Mouse (Mus musculus): ENCODE data around the gene Ubxn11. TPM values are rescaled to one million over a fixed set of nuclear protein-coding genes. Genes with fewer than 3 reads are reported as not detected.
"Not testable (repeated sequence)": the region's sequence is repeated elsewhere in the genome, so short reads cannot be mapped to it uniquely, and the experiment has no call there.

The Ubxn11 gene
- polyA plus RNA-seq, 1 experiment from 2014 or later, result 4.7 TPM

DNA sequence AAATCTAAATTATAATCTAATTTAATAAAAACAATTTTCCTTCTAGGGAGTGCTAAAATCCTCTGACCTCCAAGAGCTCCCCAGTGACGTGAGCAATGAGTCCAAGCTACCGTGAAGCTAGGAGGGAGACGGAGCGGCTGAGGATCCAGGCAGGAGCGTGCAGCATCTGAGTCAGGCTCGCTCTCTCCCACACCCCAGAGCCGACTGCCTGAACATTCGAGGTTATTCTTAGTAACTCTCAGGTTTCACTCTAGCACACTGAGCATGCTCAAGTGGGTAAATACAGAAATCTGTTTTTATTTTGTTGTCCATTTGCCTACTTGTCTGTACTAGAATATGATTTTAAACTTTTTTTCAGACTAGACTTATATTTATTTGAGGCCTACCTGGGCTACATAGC lies 54.4 kb downstream of the Ubxn11 start:
- 81% methylated on average over 8 of the region's 8 CpGs for WGBS
- no peak for DNase-seq (ENCODE audit: low spot score)
- Histone ChIP-seq H3K4me1 (ENCODE audit: control insufficient read depth, insufficient read depth, low read length) (no peaks in the 10 kb centered on the region), H3K9me3 (ENCODE audit: control insufficient read depth, low read length) (no peaks in the 10 kb centered on the region), H3K36me3 (ENCODE audit: control insufficient read depth, insufficient read depth, low read length) (peaks cover 2% of the 10 kb centered on the region; the same call in 1 of the 2 replicates), H3K9ac (ENCODE audit: low read length) (no peak overlapping the region), H3K4me3 (ENCODE audit: low read depth, low read length) (no peak overlapping the region), H3K4me2 (ENCODE audit: low read depth) (no peak overlapping the region), H3K27me3 (ENCODE audit: control insufficient read depth, insufficient read depth, low read length) (no peaks in the 10 kb centered on the region), H3K27ac (ENCODE audit: low read depth, low read length) (no peak overlapping the region)
- no peak for ATAC-seq (ENCODE audit: insufficient read depth, low FRiP score, low TSS enrichment)

DNA sequence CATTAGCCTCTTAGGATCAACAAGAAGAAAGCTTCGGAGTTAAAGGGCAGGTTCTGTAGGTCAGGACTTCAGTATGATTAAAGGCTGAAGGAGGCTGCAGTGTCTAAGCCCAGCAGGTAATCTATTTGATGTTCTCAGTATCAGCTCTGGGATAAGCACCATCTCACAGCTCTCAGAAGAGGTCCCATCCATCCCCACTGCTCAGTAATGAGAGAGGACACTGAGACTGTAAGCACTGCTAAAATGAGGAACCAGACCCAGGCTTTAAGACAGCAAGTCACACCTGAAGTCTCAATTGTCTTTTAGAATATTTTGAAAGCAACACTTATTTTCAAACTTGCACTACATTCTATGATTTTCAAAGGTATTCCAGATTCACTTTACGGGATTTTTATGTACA lies 55.2 kb downstream of the Ubxn11 start:
- Histone ChIP-seq H3K27me3 (ENCODE audit: control insufficient read depth, insufficient read depth, low read length) (no peaks in the 10 kb centered on the region), H3K9me3 (ENCODE audit: control insufficient read depth, low read length) (no peaks in the 10 kb centered on the region), H3K9ac (ENCODE audit: low read length) (no peak overlapping the region), H3K4me3 (ENCODE audit: low read depth, low read length) (no peak overlapping the region), H3K4me1 (ENCODE audit: control insufficient read depth, insufficient read depth, low read length) (no peaks in the 10 kb centered on the region), H3K27ac (ENCODE audit: low read depth, low read length) (no peak overlapping the region), H3K4me2 (ENCODE audit: low read depth) (no peak overlapping the region), H3K36me3 (ENCODE audit: control insufficient read depth, insufficient read depth, low read length) (peaks cover 2% of the 10 kb centered on the region; the same call in 1 of the 2 replicates)
- ATAC-seq (ENCODE audit: insufficient read depth, low FRiP score, low TSS enrichment) (no peak), DNase-seq (ENCODE audit: low spot score) (no peak)
- WGBS, result 85% methylated on average over 2 of the region's 2 CpGs

DNA sequence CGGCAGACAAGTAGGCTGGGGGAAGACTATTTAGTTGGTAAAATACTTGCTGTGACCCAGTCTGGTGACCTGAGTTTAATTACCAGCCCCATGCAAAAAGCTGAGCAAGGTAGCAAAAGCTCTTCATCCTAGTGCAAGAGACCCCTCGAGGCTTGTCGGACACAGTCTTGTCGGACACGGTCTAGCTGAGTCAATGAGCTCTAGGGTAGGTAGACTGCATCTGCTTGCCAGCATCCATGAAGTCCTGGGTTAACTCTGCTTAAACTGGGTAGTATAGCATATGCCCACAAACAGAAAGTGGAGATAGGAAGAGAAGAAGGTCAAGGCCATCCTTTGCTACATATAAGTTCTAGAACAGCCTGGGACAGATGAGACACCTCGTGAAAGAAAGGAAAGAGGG lies 56.4 kb downstream of the Ubxn11 start:
- DNase-seq (ENCODE audit: low spot score), result no peak
- WGBS, result 90% methylated on average over 6 of the region's 6 CpGs
- Histone ChIP-seq H3K4me2 (ENCODE audit: low read depth) (no peak overlapping the region), H3K27me3 (ENCODE audit: control insufficient read depth, insufficient read depth, low read length) (no peaks in the 10 kb centered on the region), H3K4me3 (ENCODE audit: low read depth, low read length) (no peak overlapping the region), H3K36me3 (ENCODE audit: control insufficient read depth, insufficient read depth, low read length) (peaks cover 2% of the 10 kb centered on the region; the same call in 1 of the 2 replicates), H3K4me1 (ENCODE audit: control insufficient read depth, insufficient read depth, low read length) (no peaks in the 10 kb centered on the region), H3K9ac (ENCODE audit: low read length) (no peak overlapping the region), H3K27ac (ENCODE audit: low read depth, low read length) (no peak overlapping the region), H3K9me3 (ENCODE audit: control insufficient read depth, low read length) (no peaks in the 10 kb centered on the region)
- ATAC-seq (ENCODE audit: insufficient read depth, low FRiP score, low TSS enrichment), result no peak

DNA sequence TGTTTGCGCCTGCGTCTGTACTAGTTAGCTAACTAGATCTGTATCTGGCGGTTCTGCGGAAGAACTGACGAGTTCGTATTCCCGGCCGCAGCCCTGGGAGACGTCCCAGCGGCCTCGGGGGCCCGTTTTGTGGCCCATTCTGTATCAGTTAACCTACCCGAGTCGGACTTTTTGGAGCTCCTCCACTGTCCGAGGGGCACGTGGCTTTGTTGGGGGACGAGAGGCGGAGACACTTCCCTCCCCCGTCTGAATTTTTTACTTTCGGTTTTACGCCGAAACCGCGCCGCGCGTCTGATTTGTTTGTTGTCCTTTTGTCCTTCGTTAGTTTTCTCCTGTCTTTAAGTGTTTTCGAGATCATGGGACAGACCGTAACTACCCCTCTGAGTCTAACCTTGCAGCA lies 57.7 kb downstream of the Ubxn11 start:
- H3K27ac ChIP-seq (ENCODE audit: low read depth, low read length); H3K9me3 ChIP-seq (ENCODE audit: control insufficient read depth, low read length); H3K27me3 ChIP-seq (ENCODE audit: control insufficient read depth, insufficient read depth, low read length); ATAC-seq (ENCODE audit: insufficient read depth, low FRiP score, low TSS enrichment); H3K4me1 ChIP-seq (ENCODE audit: control insufficient read depth, insufficient read depth, low read length); H3K36me3 ChIP-seq (ENCODE audit: control insufficient read depth, insufficient read depth, low read length): not testable (repeated sequence)
- WGBS, result 5% methylated on average over 30 of the region's 30 CpGs
- Histone ChIP-seq H3K4me2 (ENCODE audit: low read depth) (peak overlapping the region; percentile 53), H3K9ac (ENCODE audit: low read length) (peak overlapping the region; percentile 24; the same call in 1 of the 2 replicates), H3K4me3 (ENCODE audit: low read depth, low read length) (peak overlapping the region; percentile 40)
- peak; percentile 44 for DNase-seq (ENCODE audit: low spot score)

DNA sequence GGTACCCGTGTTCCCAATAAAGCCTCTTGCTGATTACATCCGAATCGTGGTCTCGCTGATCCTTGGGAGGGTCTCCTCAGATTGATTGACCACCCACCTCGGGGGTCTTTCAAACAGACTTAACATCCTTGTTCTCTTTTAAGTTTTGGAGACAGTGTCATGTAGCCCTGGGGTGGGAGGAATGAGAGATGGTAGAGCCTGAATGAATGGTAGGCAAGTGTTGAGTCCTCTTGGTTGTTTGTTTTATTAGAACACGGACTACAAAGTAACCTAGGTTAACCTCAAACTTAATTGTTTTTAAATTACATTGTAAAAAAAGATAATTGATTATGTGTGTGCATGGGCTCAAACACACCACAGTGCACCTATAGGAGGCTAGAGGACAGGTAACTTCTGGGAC lies 62.2 kb downstream of the Ubxn11 start:
- Histone ChIP-seq H3K36me3 (ENCODE audit: control insufficient read depth, insufficient read depth, low read length) (0 out of 2 replicates have a peak, but pooled peaks cover 2% of the 10 kb centered on the region), H3K9me3 (ENCODE audit: control insufficient read depth, low read length) (no peaks in the 10 kb centered on the region), H3K4me1 (ENCODE audit: control insufficient read depth, insufficient read depth, low read length) (no peaks in the 10 kb centered on the region), H3K27ac (ENCODE audit: low read depth, low read length) (no peak overlapping the region), H3K27me3 (ENCODE audit: control insufficient read depth, insufficient read depth, low read length) (no peaks in the 10 kb centered on the region), H3K4me3 (ENCODE audit: low read depth, low read length) (no peak overlapping the region), H3K4me2 (ENCODE audit: low read depth) (no peak overlapping the region), H3K9ac (ENCODE audit: low read length) (no peak overlapping the region)
- ATAC-seq (ENCODE audit: insufficient read depth, low FRiP score, low TSS enrichment) (no peak), DNase-seq (ENCODE audit: low spot score) (no peak)
- 94% methylated on average over 5 of the region's 6 CpGs for WGBS

DNA sequence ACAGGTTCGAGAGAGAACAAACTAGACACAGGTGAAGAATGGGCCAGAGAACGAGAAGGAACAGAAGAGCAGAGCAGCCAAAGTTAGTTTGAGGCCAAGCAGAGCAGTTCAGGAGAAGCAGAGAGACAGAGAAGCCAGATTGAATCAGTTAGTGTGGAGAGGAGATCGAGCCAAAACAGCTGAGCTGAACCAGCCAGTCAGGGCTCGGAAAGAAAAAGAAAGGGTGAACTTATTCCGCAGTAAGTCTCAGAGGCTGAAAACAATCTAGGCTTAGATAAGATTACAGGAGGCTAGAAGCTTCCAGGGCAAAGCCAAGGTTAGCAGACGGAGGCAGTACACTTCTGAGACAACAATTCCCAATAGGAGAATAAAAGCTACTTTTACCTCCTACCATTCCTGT lies 62.7 kb downstream of the Ubxn11 start:
- DNase-seq (ENCODE audit: low spot score) (no peak), ATAC-seq (ENCODE audit: insufficient read depth, low FRiP score, low TSS enrichment) (no peak)
- WGBS, result 89% methylated on average over 6 of the region's 6 CpGs
- H3K4me1 ChIP-seq (ENCODE audit: control insufficient read depth, insufficient read depth, low read length), result no peaks in the 10 kb centered on the region
- H3K27ac ChIP-seq (ENCODE audit: low read depth, low read length), result no peak overlapping the region
- H3K9ac ChIP-seq (ENCODE audit: low read length), result no peak overlapping the region
- H3K9me3 ChIP-seq (ENCODE audit: control insufficient read depth, low read length), result no peaks in the 10 kb centered on the region
- H3K4me3 ChIP-seq (ENCODE audit: low read depth, low read length), result no peak overlapping the region
- no peak overlapping the region for H3K4me2 ChIP-seq (ENCODE audit: low read depth)
- no peaks in the 10 kb centered on the region for H3K27me3 ChIP-seq (ENCODE audit: control insufficient read depth, insufficient read depth, low read length)
- 0 out of 2 replicates have a peak, but pooled peaks cover 2% of the 10 kb centered on the region for H3K36me3 ChIP-seq (ENCODE audit: control insufficient read depth, insufficient read depth, low read length)

DNA sequence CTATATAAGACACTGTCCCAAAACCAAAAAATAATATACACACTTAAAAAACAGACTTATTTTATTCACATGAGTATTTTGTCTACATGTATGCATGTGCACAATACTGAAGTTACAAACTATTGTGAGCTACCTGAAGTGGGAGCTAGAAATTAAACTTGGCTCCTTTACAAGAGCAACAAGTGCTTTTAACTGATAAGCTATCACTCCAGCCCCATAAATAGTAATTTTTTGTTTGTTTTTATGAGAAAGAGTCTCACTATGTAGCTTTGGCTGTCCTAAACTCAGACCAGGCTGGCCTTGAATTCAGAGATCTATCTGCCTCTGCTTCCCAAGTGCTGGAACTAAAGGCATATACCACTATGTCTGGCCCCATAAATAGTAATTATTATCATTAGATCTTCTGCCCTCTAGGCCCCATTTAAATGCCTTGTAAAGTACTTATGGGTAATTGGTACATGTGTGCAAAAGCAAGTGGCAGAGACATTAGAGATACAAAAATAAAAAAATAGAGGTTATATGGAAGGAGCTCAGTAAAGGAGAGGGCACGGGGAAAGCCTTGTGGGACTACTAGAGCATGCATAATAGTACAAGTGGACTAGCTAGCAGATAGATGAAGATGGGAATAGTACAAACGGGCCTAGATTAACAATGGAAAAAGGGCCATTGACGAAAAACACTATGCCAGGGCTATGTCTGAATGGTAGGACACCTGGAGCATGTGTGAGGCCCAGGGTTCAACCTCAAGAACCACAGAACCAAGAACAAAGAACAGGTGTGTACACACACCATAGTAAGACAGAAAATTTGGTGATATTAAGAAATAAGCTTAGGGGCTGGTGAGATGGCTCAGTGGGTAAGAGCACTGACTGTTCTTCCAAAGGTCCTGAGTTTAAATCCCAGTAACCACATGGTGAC lies 63.4 kb downstream of the Ubxn11 start:
- Histone ChIP-seq H3K9ac (ENCODE audit: low read length) (no peak overlapping the region), H3K36me3 (ENCODE audit: control insufficient read depth, insufficient read depth, low read length) (0 out of 2 replicates have a peak, but pooled peaks cover 2% of the 10 kb centered on the region), H3K4me3 (ENCODE audit: low read depth, low read length) (no peak overlapping the region), H3K27me3 (ENCODE audit: control insufficient read depth, insufficient read depth, low read length) (no peaks in the 10 kb centered on the region), H3K27ac (ENCODE audit: low read depth, low read length) (no peak overlapping the region), H3K9me3 (ENCODE audit: control insufficient read depth, low read length) (no peaks in the 10 kb centered on the region), H3K4me2 (ENCODE audit: low read depth) (no peak overlapping the region), H3K4me1 (ENCODE audit: control insufficient read depth, insufficient read depth, low read length) (no peaks in the 10 kb centered on the region)
- ATAC-seq (ENCODE audit: insufficient read depth, low FRiP score, low TSS enrichment), result no peak
- no peak for DNase-seq (ENCODE audit: low spot score)
- WGBS, result 93% methylated on average over 3 of the region's 3 CpGs

DNA sequence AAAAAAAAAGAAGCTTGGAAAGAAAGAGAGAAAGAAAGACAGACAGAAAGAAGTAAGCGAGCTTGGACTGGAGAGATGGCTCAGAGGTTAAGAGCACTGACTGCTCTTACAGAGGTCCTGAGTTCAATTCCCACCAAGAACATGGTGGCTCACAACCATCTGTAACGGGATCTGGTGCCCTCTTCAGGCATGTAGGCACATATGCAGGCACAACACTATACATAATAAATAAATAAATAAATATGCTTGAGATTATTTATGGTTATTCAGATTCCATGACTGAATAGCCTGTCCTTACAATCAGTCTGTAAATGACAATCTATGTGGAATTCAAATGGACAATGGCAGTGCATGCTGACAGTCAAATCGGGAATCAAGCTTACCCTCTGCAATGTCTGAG lies 64.5 kb downstream of the Ubxn11 start:
- no peak overlapping the region for H3K4me2 ChIP-seq (ENCODE audit: low read depth)
- ATAC-seq (ENCODE audit: insufficient read depth, low FRiP score, low TSS enrichment) (no peak), DNase-seq (ENCODE audit: low spot score) (no peak)
- 0 out of 2 replicates have a peak, but pooled peaks cover 2% of the 10 kb centered on the region for H3K36me3 ChIP-seq (ENCODE audit: control insufficient read depth, insufficient read depth, low read length)
- 93% methylated on average over 3 of the region's 3 CpGs for WGBS
- H3K27ac ChIP-seq (ENCODE audit: low read depth, low read length), result no peak overlapping the region
- no peak overlapping the region for H3K9ac ChIP-seq (ENCODE audit: low read length)
- no peaks in the 10 kb centered on the region for H3K4me1 ChIP-seq (ENCODE audit: control insufficient read depth, insufficient read depth, low read length)
- H3K4me3 ChIP-seq (ENCODE audit: low read depth, low read length), result no peak overlapping the region
- H3K9me3 ChIP-seq (ENCODE audit: control insufficient read depth, low read length), result no peaks in the 10 kb centered on the region
- H3K27me3 ChIP-seq (ENCODE audit: control insufficient read depth, insufficient read depth, low read length), result no peaks in the 10 kb centered on the region

DNA sequence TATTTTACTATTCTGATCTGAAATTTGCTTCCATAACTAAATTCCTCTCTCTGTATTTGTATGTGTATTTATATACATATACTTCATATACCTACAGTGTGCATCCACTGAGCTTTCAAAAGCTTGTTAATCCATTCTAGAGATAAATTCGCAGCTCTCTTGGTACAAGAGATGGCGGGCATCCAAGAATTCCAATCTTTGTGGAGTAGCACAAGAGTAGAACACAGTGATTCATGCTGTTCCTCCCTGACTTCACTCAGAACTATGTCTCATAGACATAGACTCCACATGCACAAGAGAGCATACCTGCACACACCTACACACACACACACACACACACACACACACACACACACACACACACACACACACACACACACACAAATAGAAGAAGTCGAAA lies 70.0 kb downstream of the Ubxn11 start:
- DNase-seq (ENCODE audit: low spot score) (no peak), ATAC-seq (ENCODE audit: insufficient read depth, low FRiP score, low TSS enrichment) (no peak)
- no peaks in the 10 kb centered on the region for H3K9me3 ChIP-seq (ENCODE audit: control insufficient read depth, low read length)
- H3K36me3 ChIP-seq (ENCODE audit: control insufficient read depth, insufficient read depth, low read length), result no peaks in the 10 kb centered on the region
- H3K27ac ChIP-seq (ENCODE audit: low read depth, low read length), result no peak overlapping the region
- no peak overlapping the region for H3K9ac ChIP-seq (ENCODE audit: low read length)
- H3K4me3 ChIP-seq (ENCODE audit: low read depth, low read length), result no peak overlapping the region
- H3K27me3 ChIP-seq (ENCODE audit: control insufficient read depth, insufficient read depth, low read length), result no peaks in the 10 kb centered on the region
- no peaks in the 10 kb centered on the region for H3K4me1 ChIP-seq (ENCODE audit: control insufficient read depth, insufficient read depth, low read length)
- H3K4me2 ChIP-seq (ENCODE audit: low read depth), result no peak overlapping the region
- 93% methylated on average over 3 of the region's 3 CpGs for WGBS

Measured in neural tube, embryonic 11.5 days (tissue).